Mouse (Mus musculus): ENCODE results near the gene Cd37. TPM values are rescaled to one million over a fixed set of nuclear protein-coding genes. Genes with fewer than 3 reads are reported as not detected.
A peak's percentile ranks its signal among the peaks of the same experiment; 100 is the strongest.

Cd37 gene
- total RNA-seq, 2 experiments from 2014 or later = 59.5 to 104 TPM

GRCm38 (mm10) chr7:45211070-45211469, 27.8 kb downstream of the Cd37 start:
- ATAC-seq (replicated peaks; ENCODE audit: poor library complexity, severe bottlenecking) = no peak

- no peak for ATAC-seq (replicated peaks; ENCODE audit: poor library complexity, severe bottlenecking)
Observed at GRCm38 (mm10) chr7:45208260-45208659, 30.7 kb downstream of the Cd37 start.

- ATAC-seq (replicated peaks; ENCODE audit: poor library complexity, severe bottlenecking) = peak; percentile 94
Observed at GRCm38 (mm10) chr7:45204380-45205143, 34.4 kb downstream of the Cd37 start, which contains the start of gene Ccdc155. Gene Ccdc155 (minus strand): TSS chr7:45204892.

GRCm38 (mm10) chr7:45202654-45203053, 36.3 kb downstream of the Cd37 start:
- no peak for ATAC-seq (replicated peaks; ENCODE audit: poor library complexity, severe bottlenecking)

- no peak for ATAC-seq (replicated peaks; ENCODE audit: poor library complexity, severe bottlenecking)
Observed at GRCm38 (mm10) chr7:45198961-45199360, 40.0 kb downstream of the Cd37 start.

GRCm38 (mm10) chr7:45198435-45198834, 40.5 kb downstream of the Cd37 start:
- ATAC-seq (replicated peaks; ENCODE audit: poor library complexity, severe bottlenecking) = peak; percentile 67

- ATAC-seq (replicated peaks; ENCODE audit: poor library complexity, severe bottlenecking) = no peak
Observed at GRCm38 (mm10) chr7:45196994-45197393, 41.9 kb downstream of the Cd37 start.

GRCm38 (mm10) chr7:45196176-45196535, 42.8 kb downstream of the Cd37 start:
- no peak for ATAC-seq (replicated peaks; ENCODE audit: poor library complexity, severe bottlenecking)

- no peak for ATAC-seq (replicated peaks; ENCODE audit: poor library complexity, severe bottlenecking)
Observed at GRCm38 (mm10) chr7:45195341-45196175, 43.4 kb downstream of the Cd37 start.

- ATAC-seq (replicated peaks; ENCODE audit: poor library complexity, severe bottlenecking) = no peak
Observed at GRCm38 (mm10) chr7:45193871-45194785, 44.8 kb downstream of the Cd37 start.

GRCm38 (mm10) chr7:45193406-45193805, 45.5 kb downstream of the Cd37 start:
- ATAC-seq (replicated peaks; ENCODE audit: poor library complexity, severe bottlenecking) = no peak

- no peak for ATAC-seq (replicated peaks; ENCODE audit: poor library complexity, severe bottlenecking)
Observed at GRCm38 (mm10) chr7:45192585-45193310, 46.2 kb downstream of the Cd37 start.

GRCm38 (mm10) chr7:45191803-45192363, 47.0 kb downstream of the Cd37 start:
- ATAC-seq (replicated peaks; ENCODE audit: poor library complexity, severe bottlenecking) = no peak

GRCm38 (mm10) chr7:45191161-45191560, 47.8 kb downstream of the Cd37 start:
- ATAC-seq (replicated peaks; ENCODE audit: poor library complexity, severe bottlenecking) = no peak

GRCm38 (mm10) chr7:45190186-45190585, 48.7 kb downstream of the Cd37 start:
- ATAC-seq (replicated peaks; ENCODE audit: poor library complexity, severe bottlenecking) = no peak

- ATAC-seq (replicated peaks; ENCODE audit: poor library complexity, severe bottlenecking) = no peak
Observed at GRCm38 (mm10) chr7:45189600-45189999, 49.3 kb downstream of the Cd37 start.

GRCm38 (mm10) chr7:45185921-45186320, 53.0 kb downstream of the Cd37 start:
- no peak for ATAC-seq (replicated peaks; ENCODE audit: poor library complexity, severe bottlenecking)

GRCm38 (mm10) chr7:45183672-45184071, 55.2 kb downstream of the Cd37 start:
- ATAC-seq (replicated peaks; ENCODE audit: poor library complexity, severe bottlenecking) = no peak

Data from granulocyte monocyte progenitor cell, adult 5-6 weeks (primary cell).